Mouse (Mus musculus) cortical plate, adult 2 months (tissue): ENCODE measurements around the gene Selenon.

Experiments used
- CTCF ChIP-seq: fragments of 200-500 bp; IDR thresholded peaks from 2 replicates; pipeline ENCODE4 v1.5.1; 2011; ENCODE audit warnings: mild to moderate bottlenecking, control low read depth, low read length; ENCODE audit not compliant: insufficient read depth; ENCODE audit errors: extremely low read depth
- POLR2A ChIP-seq: fragments of 200-500 bp; IDR thresholded peaks from 2 replicates; pipeline ENCODE4 v1.6.1; 2011; ENCODE audit warnings: mild to moderate bottlenecking, low read length, control low read depth; ENCODE audit not compliant: insufficient read depth; ENCODE audit errors: extremely low read depth

- TF ChIP-seq CTCF: no peak
- no peak for TF ChIP-seq POLR2A
Measured at GRCm38 (mm10) chr4:134551494-134552316, at the start of gene Selenon.
